Mouse (Mus musculus): ENCODE results near the gene H6pd. TPM values are rescaled to one million over a fixed set of nuclear protein-coding genes. Genes with fewer than 3 reads are reported as not detected.

H6pd gene
- polyA plus RNA-seq, 1 experiment from 2014 or later: 3.1 TPM

DNA sequence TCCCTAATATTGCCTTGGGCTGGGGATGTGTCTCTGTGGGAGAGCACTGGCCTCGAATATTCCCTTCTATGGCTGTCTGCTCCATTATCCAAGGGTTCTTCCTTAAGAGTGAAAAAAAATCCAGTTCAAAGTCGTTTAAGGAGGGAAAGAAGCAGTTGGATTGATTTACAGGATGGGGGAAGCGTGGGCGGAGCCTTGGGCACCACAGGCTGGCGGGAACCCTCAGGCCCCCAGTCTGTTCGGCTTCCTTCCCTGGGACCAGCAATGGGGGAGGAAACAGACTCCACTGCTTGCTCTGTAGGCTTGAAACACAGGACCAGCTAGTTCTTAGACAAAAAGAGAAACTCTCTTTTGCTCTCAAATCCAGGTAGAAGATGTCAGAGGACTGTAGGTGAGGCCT, 40.3 kb downstream of the H6pd start:
- H3K4me3 ChIP-seq (replicated peaks; ENCODE audit: low read length): no peak overlapping the region
- 47% methylated on average over 6 of the region's 6 CpGs for WGBS
- DNase-seq (ENCODE audit: low spot score) (no peak), ATAC-seq (ENCODE audit: low FRiP score) (no peak)
- H3K27ac ChIP-seq: no peak overlapping the region
- H3K4me1 ChIP-seq (replicated peaks; ENCODE audit: control insufficient read depth, insufficient read depth, low read length): no peaks in the 10 kb centered on the region
- H3K36me3 ChIP-seq (replicated peaks; ENCODE audit: control insufficient read depth, insufficient read depth): no peaks in the 10 kb centered on the region
- no peak overlapping the region for H3K9ac ChIP-seq
- no peaks in the 10 kb centered on the region for H3K27me3 ChIP-seq (ENCODE audit: control insufficient read depth, insufficient read depth, low read length)
- no peaks in the 10 kb centered on the region for H3K9me3 ChIP-seq (ENCODE audit: control insufficient read depth, low read length)
- H3K4me2 ChIP-seq (replicated peaks): no peak overlapping the region

DNA sequence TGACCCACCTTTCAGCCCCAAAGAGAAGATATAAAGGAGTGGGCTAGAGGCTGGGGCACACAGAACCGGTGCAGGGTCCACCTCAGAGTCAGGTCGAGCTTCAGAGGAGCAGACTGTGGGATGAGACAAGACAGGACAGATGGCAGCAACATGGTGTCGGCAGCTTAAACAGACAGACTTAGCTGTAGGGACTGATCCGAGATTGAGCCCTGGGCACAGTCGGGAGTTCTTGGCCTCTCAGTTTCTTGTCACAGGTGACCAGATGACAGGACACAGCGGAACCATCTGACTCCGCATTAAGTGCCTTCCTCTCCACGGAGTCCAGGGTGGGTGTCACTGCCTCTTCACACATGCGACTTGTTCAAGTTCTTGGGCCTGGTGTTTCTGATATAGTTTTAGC, 41.9 kb downstream of the H6pd start:
- H3K36me3 ChIP-seq (replicated peaks; ENCODE audit: control insufficient read depth, insufficient read depth): no peaks in the 10 kb centered on the region
- H3K27me3 ChIP-seq (ENCODE audit: control insufficient read depth, insufficient read depth, low read length): no peaks in the 10 kb centered on the region
- no peak for ATAC-seq (ENCODE audit: low FRiP score)
- 86% methylated on average over 9 of the region's 9 CpGs for WGBS
- H3K9me3 ChIP-seq (ENCODE audit: control insufficient read depth, low read length): no peaks in the 10 kb centered on the region
- no peaks in the 10 kb centered on the region for H3K4me1 ChIP-seq (replicated peaks; ENCODE audit: control insufficient read depth, insufficient read depth, low read length)
- no peak overlapping the region for H3K27ac ChIP-seq
- H3K4me3 ChIP-seq (replicated peaks; ENCODE audit: low read length): no peak overlapping the region
- H3K4me2 ChIP-seq (replicated peaks): no peak overlapping the region
- no peak overlapping the region for H3K9ac ChIP-seq
- no peak for DNase-seq (ENCODE audit: low spot score)

DNA sequence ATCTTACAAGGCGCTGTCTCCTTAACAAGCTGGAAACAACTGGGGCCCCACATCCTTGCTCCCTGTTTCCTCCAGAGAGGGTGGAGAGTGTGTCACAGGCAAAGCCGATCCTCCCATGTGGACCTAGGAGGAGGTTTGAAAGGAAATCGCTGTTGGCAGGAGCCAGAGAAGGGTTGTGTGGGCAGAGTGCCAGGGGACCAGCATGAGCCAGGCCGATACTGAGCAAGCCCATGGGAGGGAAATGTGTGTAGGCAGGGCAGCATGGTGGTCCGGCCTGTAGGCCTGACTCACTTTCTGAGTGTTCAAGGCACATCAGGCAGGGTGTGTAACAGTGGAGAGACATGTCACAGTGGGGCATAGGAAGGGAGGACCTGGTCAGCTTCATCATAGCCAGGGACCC, 42.6 kb downstream of the H6pd start:
- Histone ChIP-seq H3K4me3 (replicated peaks; ENCODE audit: low read length) (no peak overlapping the region), H3K27me3 (ENCODE audit: control insufficient read depth, insufficient read depth, low read length) (no peaks in the 10 kb centered on the region), H3K9me3 (ENCODE audit: control insufficient read depth, low read length) (no peaks in the 10 kb centered on the region), H3K27ac (no peak overlapping the region), H3K9ac (no peak overlapping the region), H3K4me1 (replicated peaks; ENCODE audit: control insufficient read depth, insufficient read depth, low read length) (no peaks in the 10 kb centered on the region), H3K4me2 (replicated peaks) (no peak overlapping the region), H3K36me3 (replicated peaks; ENCODE audit: control insufficient read depth, insufficient read depth) (no peaks in the 10 kb centered on the region)
- DNase-seq (ENCODE audit: low spot score) (no peak), ATAC-seq (ENCODE audit: low FRiP score) (peak; percentile 24; the same call in 1 of the 2 replicates)
- 55% methylated on average over 5 of the region's 5 CpGs for WGBS

DNA sequence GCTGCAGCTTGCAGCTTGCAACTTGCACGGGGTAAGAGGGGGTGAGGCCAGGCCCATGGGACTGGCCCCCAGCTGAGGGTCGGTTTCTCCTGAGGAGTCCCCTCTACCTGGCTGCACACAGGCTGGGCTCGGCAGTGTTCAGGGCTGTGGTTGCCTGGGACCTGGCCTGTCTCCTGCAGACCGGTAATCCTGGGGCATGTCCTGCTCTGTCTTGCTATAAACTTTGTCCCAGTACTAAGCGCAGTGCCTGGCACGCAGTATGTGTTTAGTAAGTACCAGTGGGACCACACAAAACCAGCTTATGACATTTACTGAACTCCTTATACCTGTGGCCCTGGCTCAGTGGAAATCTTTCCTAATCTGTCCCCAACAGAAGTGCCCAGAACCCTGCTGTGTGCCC, 43.2 kb downstream of the H6pd start:
- no peak for ATAC-seq (ENCODE audit: low FRiP score)
- no peak overlapping the region for H3K4me2 ChIP-seq (replicated peaks)
- 81% methylated on average over 6 of the region's 6 CpGs for WGBS
- no peaks in the 10 kb centered on the region for H3K9me3 ChIP-seq (ENCODE audit: control insufficient read depth, low read length)
- H3K27me3 ChIP-seq (ENCODE audit: control insufficient read depth, insufficient read depth, low read length): no peaks in the 10 kb centered on the region
- DNase-seq (ENCODE audit: low spot score): no peak
- no peaks in the 10 kb centered on the region for H3K36me3 ChIP-seq (replicated peaks; ENCODE audit: control insufficient read depth, insufficient read depth)
- H3K9ac ChIP-seq: no peak overlapping the region
- no peak overlapping the region for H3K27ac ChIP-seq
- no peaks in the 10 kb centered on the region for H3K4me1 ChIP-seq (replicated peaks; ENCODE audit: control insufficient read depth, insufficient read depth, low read length)
- H3K4me3 ChIP-seq (replicated peaks; ENCODE audit: low read length): no peak overlapping the region

DNA sequence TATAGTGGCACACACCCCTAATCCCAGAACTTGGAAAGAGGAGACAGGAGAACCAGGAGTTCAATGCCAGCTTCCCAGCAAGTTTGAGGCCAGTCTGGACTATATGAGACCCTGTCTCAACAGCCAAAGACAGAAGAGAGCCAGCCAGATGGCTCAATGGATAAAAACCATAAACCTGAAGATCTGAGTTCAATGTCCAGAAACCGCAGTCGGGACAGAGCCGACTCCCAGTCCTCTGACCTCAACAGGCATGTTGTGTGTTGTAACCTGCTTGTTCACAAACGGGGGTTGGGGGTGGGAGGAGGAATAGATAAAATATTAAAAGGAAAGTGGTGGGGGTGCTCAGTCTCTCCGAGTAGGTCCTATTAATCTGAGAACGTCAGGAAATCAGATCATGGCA, 43.6 kb downstream of the H6pd start:
- Histone ChIP-seq H3K9ac (no peak overlapping the region), H3K4me2 (replicated peaks) (no peak overlapping the region), H3K4me3 (replicated peaks; ENCODE audit: low read length) (no peak overlapping the region), H3K9me3 (ENCODE audit: control insufficient read depth, low read length) (no peaks in the 10 kb centered on the region), H3K36me3 (replicated peaks; ENCODE audit: control insufficient read depth, insufficient read depth) (no peaks in the 10 kb centered on the region), H3K27me3 (ENCODE audit: control insufficient read depth, insufficient read depth, low read length) (no peaks in the 10 kb centered on the region), H3K27ac (no peak overlapping the region), H3K4me1 (replicated peaks; ENCODE audit: control insufficient read depth, insufficient read depth, low read length) (no peaks in the 10 kb centered on the region)
- DNase-seq (ENCODE audit: low spot score) (no peak), ATAC-seq (ENCODE audit: low FRiP score) (no peak)
- WGBS: 83% methylated on average over 6 of the region's 6 CpGs

DNA sequence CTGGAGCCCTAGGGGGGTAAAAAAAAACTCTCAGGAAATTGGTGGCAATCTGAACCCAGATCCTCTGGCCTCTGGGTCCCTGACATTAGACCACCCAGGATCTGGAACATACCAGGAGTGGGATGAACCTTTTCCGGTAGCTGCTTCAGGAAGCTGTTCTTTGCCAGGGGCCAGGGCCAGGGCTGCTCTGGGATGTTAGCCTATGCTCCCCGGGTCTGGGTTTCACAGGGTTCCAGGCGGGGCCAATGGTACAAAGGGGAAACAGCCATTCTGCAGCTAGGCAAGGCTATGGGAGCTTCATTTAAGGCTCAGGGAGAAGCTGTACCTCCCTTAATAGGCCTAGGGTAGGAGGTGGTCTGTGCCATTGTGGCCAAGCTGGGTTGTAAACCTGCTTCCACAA, 44.1 kb downstream of the H6pd start:
- ATAC-seq (ENCODE audit: low FRiP score): no peak
- 70% methylated on average over 3 of the region's 3 CpGs for WGBS
- no peaks in the 10 kb centered on the region for H3K4me1 ChIP-seq (replicated peaks; ENCODE audit: control insufficient read depth, insufficient read depth, low read length)

DNA sequence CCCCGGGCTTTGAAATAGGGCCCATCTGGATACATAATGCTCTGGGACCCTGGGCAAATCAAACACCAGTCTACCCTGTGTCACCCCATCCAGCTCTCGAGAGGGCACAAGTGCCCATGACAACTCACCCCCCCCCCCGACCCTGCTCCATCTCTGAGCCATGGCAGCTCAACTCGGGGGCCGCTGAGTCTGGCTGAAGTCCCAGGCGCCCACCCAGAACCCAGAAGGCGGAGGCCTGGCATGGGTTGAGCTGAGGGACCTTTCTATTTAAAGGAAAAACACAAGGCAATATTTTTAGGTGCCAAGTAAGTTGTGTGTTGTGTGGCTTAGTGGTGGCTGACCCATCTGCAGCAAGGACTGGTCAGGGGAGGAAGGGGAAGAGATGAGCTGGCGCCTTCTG, 44.5 kb downstream of the H6pd start:
- H3K27ac ChIP-seq: no peak overlapping the region
- DNase-seq (ENCODE audit: low spot score) (no peak), ATAC-seq (ENCODE audit: low FRiP score) (no peak)
- no peaks in the 10 kb centered on the region for H3K9me3 ChIP-seq (ENCODE audit: control insufficient read depth, low read length)
- H3K4me2 ChIP-seq (replicated peaks): no peak overlapping the region
- no peaks in the 10 kb centered on the region for H3K36me3 ChIP-seq (replicated peaks; ENCODE audit: control insufficient read depth, insufficient read depth)
- WGBS: 76% methylated on average over 8 of the region's 8 CpGs
- no peaks in the 10 kb centered on the region for H3K4me1 ChIP-seq (replicated peaks; ENCODE audit: control insufficient read depth, insufficient read depth, low read length)
- H3K4me3 ChIP-seq (replicated peaks; ENCODE audit: low read length): no peak overlapping the region
- H3K27me3 ChIP-seq (ENCODE audit: control insufficient read depth, insufficient read depth, low read length): no peaks in the 10 kb centered on the region
- H3K9ac ChIP-seq: no peak overlapping the region

More for the DNA sequence above, 44.1 kb downstream of the H6pd start:
- Histone ChIP-seq H3K4me3 (replicated peaks; ENCODE audit: low read length) (no peak overlapping the region), H3K36me3 (replicated peaks; ENCODE audit: control insufficient read depth, insufficient read depth) (no peaks in the 10 kb centered on the region), H3K9ac (no peak overlapping the region), H3K27ac (no peak overlapping the region), H3K27me3 (ENCODE audit: control insufficient read depth, insufficient read depth, low read length) (no peaks in the 10 kb centered on the region), H3K9me3 (ENCODE audit: control insufficient read depth, low read length) (no peaks in the 10 kb centered on the region), H3K4me2 (replicated peaks) (no peak overlapping the region)
- DNase-seq (ENCODE audit: low spot score): no peak

DNA sequence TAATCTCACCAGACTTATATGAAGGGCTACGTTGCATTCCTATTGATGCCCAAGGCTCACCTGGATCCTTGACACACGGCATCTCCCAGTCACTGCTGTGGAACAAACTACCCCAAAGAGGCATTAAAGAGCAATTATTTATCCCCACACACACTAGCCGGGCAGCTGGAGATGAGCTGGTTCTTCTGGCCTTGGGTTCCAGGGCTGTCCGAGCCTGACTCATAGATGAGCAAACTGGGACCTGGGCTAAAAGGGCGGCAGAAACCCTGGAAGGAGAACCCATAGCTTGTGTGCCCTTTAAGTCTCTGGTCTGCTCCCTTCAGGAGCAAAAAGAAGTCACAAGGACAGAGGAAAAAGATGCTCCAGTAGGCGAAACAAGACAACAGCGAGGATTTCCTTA, 48.4 kb downstream of the H6pd start:
- no peak overlapping the region for H3K27ac ChIP-seq
- no peaks in the 10 kb centered on the region for H3K36me3 ChIP-seq (replicated peaks; ENCODE audit: control insufficient read depth, insufficient read depth)
- no peaks in the 10 kb centered on the region for H3K9me3 ChIP-seq (ENCODE audit: control insufficient read depth, low read length)
- H3K9ac ChIP-seq: no peak overlapping the region
- DNase-seq (ENCODE audit: low spot score) (no peak), ATAC-seq (ENCODE audit: low FRiP score) (no peak)
- WGBS: 88% methylated on average over 7 of the region's 7 CpGs
- peaks cover 21% of the 10 kb centered on the region for H3K27me3 ChIP-seq (ENCODE audit: control insufficient read depth, insufficient read depth, low read length)
- no peak overlapping the region for H3K4me3 ChIP-seq (replicated peaks; ENCODE audit: low read length)
- H3K4me1 ChIP-seq (replicated peaks; ENCODE audit: control insufficient read depth, insufficient read depth, low read length): no peaks in the 10 kb centered on the region
- no peak overlapping the region for H3K4me2 ChIP-seq (replicated peaks)

DNA sequence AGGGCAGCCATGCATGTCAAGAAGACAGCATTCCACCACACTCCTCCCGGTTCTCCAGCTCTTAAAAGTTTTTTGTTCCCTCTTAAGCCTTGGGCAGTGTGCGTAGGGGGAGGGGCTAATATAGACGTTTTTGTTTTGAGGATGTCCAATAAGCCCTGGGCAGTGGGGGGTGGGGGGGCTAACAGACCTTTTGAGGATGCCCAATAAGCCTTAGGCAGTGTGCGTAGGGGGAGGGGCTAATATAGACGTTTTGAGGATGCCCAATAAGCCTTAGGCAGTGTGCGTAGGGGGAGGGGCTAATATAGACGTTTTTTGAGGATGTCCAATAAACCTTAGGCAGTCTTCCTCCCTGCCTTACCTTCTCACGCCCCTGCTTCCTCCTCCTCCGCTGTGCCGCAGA, 49.0 kb downstream of the H6pd start:
- ATAC-seq (ENCODE audit: low FRiP score): no peak
- Histone ChIP-seq H3K9me3 (ENCODE audit: control insufficient read depth, low read length) (no peaks in the 10 kb centered on the region), H3K4me1 (replicated peaks; ENCODE audit: control insufficient read depth, insufficient read depth, low read length) (no peaks in the 10 kb centered on the region), H3K9ac (no peak overlapping the region), H3K4me2 (replicated peaks) (no peak overlapping the region), H3K27ac (no peak overlapping the region), H3K36me3 (replicated peaks; ENCODE audit: control insufficient read depth, insufficient read depth) (no peaks in the 10 kb centered on the region), H3K27me3 (ENCODE audit: control insufficient read depth, insufficient read depth, low read length) (peaks cover 22% of the 10 kb centered on the region), H3K4me3 (replicated peaks; ENCODE audit: low read length) (no peak overlapping the region)
- DNase-seq (ENCODE audit: low spot score): no peak
- 55% methylated on average over 10 of the region's 10 CpGs for WGBS

DNA sequence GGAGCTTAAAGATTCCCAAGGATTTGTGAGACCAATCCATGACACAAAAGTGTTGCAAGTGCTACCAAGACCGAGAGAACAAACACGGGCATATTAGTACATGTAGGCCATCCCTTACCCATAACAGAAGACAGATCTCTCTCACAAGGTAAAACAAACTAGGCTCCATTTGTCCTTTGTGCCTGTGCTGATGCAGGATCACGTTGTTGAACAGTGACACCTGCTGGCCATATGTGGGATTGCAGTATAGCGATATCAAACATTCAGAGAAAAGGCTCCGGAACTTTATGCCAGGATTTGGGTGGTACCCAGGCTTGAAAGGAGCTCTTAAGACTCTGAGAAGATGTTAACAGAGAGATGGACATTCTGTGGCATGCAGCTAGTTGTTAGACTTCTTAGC, 50.3 kb downstream of the H6pd start:
- H3K4me3 ChIP-seq (replicated peaks; ENCODE audit: low read length): no peak overlapping the region
- no peak overlapping the region for H3K9ac ChIP-seq
- H3K27ac ChIP-seq: no peak overlapping the region
- no peak overlapping the region for H3K4me2 ChIP-seq (replicated peaks)
- peak; percentile 94 for DNase-seq (ENCODE audit: low spot score)
- peaks cover 3% of the 10 kb centered on the region for H3K4me1 ChIP-seq (replicated peaks; ENCODE audit: control insufficient read depth, insufficient read depth, low read length)
- H3K27me3 ChIP-seq (ENCODE audit: control insufficient read depth, insufficient read depth, low read length): peaks cover 23% of the 10 kb centered on the region
- WGBS: 8% methylated on average over 5 of the region's 5 CpGs
- H3K36me3 ChIP-seq (replicated peaks; ENCODE audit: control insufficient read depth, insufficient read depth): no peaks in the 10 kb centered on the region
- H3K9me3 ChIP-seq (ENCODE audit: control insufficient read depth, low read length): no peaks in the 10 kb centered on the region
- ATAC-seq (ENCODE audit: low FRiP score): no peak

Measured in hindbrain, embryonic 14.5 days (tissue).